Mouse (Mus musculus): ENCODE data around the gene Dusp7.

The Dusp7 gene

DNA sequence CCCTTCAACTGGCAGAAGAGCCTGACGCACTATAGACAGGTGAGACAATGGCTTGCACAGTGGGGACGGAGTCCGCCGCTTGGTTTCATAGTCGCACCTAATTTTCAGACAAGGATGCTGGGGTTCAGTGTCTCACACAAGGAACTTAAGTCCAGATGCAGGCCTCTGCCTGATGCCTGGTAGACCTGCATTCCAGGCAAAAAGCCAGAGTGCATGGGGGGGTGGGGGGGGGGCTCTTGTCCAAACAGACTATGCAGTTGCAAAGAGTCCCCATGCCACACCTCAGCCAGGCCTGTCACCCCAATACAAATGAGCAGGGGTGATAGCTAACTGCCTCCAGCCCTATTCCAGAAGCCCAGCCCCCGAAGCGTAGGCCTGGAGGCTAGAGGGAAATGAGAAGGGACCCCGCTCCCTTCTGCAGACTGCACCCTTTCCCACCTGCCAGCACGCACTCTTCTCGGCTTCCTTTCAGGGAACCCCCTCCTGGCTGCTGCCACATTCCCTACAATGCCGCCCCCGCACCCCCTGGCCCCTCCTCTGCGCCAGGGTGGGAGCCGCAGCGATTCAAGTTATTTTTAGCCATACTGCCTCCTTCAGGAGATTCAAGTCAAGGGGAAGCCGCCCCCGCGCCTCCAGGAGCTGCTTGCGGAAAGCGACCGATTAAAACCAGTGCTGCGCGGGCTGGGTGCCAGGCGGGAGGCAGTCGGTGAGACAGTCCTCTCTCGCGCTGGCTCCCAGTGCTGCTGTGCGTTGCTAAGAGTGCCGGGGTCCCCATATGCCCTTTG, 49.6 kb downstream of the Dusp7 start:
- in situ Hi-C loops (cut with MboI, MseI): loop anchor here (5.0 kb wide), 1 partner anchor 111 kb away; no protein-coding TSS in a partner anchor

DNA sequence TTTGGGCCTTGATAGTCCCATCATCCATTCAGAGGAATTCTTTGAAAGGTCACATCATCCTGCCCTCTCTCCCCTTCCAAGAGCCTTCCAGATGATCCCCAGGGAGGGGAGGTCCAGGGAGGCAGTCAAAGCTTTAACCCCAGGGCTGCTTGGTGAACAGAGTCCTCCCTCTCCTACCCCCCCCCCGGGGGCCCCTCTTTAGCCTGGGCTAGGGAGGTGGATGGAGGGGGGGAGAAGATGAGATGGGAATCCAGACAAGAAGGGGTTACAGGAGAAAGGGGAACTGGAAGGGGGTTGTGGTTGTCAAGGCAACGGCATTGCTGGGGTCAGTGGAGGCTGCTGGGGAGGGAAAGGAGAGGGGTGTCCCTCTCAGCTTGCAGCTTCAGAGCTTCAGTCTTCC, 52.2 kb downstream of the Dusp7 start:
- in situ Hi-C loops (cut with MboI, MseI): no loop called here

DNA sequence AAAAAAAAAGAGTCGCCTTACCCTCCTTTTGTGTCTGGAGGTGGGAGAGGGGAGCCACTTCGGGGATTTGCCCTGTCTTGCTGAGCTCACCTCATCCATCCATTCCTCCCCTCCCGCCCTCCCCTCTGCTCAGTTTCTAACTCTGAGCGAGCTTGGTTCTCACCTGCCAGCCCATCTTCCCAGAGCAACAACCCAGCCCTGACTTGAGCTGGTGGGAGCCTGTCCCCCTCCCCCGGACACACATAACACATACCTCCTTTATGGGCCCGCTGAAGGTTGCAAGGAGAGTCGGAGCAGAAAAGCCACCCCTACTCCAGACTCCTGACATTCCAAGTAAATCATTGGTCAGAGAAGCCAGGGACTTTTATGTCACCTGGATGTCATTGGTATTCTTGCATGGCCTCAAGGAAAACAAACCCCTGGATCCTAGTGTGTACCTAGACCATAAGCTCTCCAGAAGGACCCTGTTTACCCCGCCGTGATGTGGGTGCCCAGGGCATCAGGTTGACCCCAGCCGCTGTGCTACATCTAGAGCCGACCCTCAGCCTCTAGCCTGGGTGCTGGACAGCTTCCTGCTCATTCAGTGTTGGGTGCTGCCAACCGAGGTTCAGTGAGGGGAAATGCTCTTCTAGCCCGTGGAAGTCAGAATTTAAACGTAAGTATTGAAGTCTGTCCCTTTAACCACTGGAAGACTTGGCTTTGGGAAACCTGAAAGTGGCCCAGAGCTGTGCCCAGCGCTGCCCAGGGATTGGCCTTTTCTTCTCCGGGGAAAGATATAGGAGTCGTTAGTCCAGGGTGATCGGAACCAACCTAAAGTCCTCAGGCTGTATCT, 52.8 kb downstream of the Dusp7 start:
- in situ Hi-C loops (cut with MboI, MseI): no loop called here

DNA sequence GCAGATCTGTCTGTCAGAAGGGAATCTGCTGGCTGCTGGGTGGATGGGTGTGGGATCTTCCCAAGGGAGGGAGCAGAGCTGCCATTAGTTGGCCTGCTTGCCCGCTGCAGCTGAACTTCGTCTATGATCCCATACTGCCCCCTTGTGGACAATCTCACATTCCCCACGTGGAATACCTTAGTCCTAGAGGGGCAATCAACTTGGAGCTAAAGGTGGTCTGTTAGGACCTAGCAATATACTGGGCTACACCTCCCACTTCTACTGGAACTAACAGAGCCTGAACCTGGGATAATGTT, 53.4 kb downstream of the Dusp7 start:
- in situ Hi-C loops (cut with MboI, MseI): no loop called here
